Mouse (Mus musculus) lung, postnatal 0 days (tissue): ENCODE measurements around the gene Snrnp25. TPM values are rescaled to one million over a fixed set of nuclear protein-coding genes. Genes with fewer than 3 reads are reported as not detected.
A peak's percentile ranks its signal among the peaks of the same experiment; 100 is the strongest.

ENCODE experiments used
- ATAC-seq: fragments of 200-750 bp; cut with Nextera tagmentation; 2 replicates; pipeline ENCODE4 v1.8.0; 2017; ENCODE audit warnings: moderate library complexity
- DNase-seq: peaks from one replicate; pipeline ENCODE4 v3.0.0-alpha.2; 2016; ENCODE audit warnings: low spot score
- H3K27ac ChIP-seq: fragments of 300-500 bp; sonication (generic); 2 replicates; pipeline ENCODE4 v1.5.1; 2014; ENCODE audit warnings: antibody characterized with exemption, mild to moderate bottlenecking, low read length, mixed read lengths
- H3K27me3 ChIP-seq: fragments of 300-500 bp; sonication (generic); replicated peaks from 2 replicates; pipeline ENCODE4 v1.6.1; 2014; ENCODE audit warnings: low read length, mixed read lengths; ENCODE audit not compliant: insufficient read depth
- H3K36me3 ChIP-seq: fragments of 300-500 bp; sonication (generic); 2 replicates; pipeline ENCODE4 v1.6.1; 2014; ENCODE audit warnings: low read length, mixed read lengths; ENCODE audit not compliant: insufficient read depth
- H3K4me1 ChIP-seq: fragments of 300-500 bp; sonication (generic); 2 replicates; pipeline ENCODE4 v1.6.1; 2014; ENCODE audit warnings: antibody characterized with exemption, low read depth, low read length, mixed read lengths; ENCODE audit not compliant: insufficient read depth
- H3K4me2 ChIP-seq: fragments of 300-500 bp; sonication (generic); replicated peaks from 2 replicates; pipeline ENCODE4 v1.6.1; 2014; ENCODE audit warnings: low read depth, mild to moderate bottlenecking, low read length, moderate library complexity, mixed read lengths
- H3K4me3 ChIP-seq: fragments of 300-500 bp; sonication (generic); 2 replicates; pipeline ENCODE4 v1.5.1; 2014; ENCODE audit warnings: low read depth, low read length
- H3K9ac ChIP-seq: fragments of 300-500 bp; sonication (generic); replicated peaks from 2 replicates; pipeline ENCODE4 v1.6.1; 2014; ENCODE audit warnings: low read depth, mild to moderate bottlenecking
- H3K9me3 ChIP-seq: fragments of 300-500 bp; sonication (generic); 2 replicates; pipeline ENCODE4 v1.6.1; 2016; ENCODE audit warnings: low read length, mixed read lengths
- CTCF ChIP-seq: IDR thresholded peaks from 2 replicates; pipeline ENCODE4 v1.5.1; 2016; ENCODE audit warnings: antibody characterized with exemption, mild to moderate bottlenecking
- EP300 ChIP-seq: IDR thresholded peaks from 2 replicates; pipeline ENCODE4 v1.6.1; 2016; ENCODE audit warnings: antibody characterized with exemption, mild to moderate bottlenecking, control low read depth
- WGBS: fragments of 180-500 bp; shearing (Covaris S2); extraction: QIAGEN DNeasy Blood & Tissue Kit; methylation state at CpG from one replicate; pipeline ENCODE4 v1.1.7; 2014; 5-methylcytosine and 5-hydroxymethylcytosine counted together
- polyA plus RNA-seq: library from polyadenylated mRNA; unstranded; fragments of >200 nt; fragmentation: Nextera tagmentation; extraction: Ambion mirVana; gene quantifications from 2 replicates; pipeline ENCODE4 v1.2.1, GENCODE M21; 2015

Snrnp25 gene
- polyA plus RNA-seq, 1 experiment from 2014 or later: 18.9 TPM

DNA sequence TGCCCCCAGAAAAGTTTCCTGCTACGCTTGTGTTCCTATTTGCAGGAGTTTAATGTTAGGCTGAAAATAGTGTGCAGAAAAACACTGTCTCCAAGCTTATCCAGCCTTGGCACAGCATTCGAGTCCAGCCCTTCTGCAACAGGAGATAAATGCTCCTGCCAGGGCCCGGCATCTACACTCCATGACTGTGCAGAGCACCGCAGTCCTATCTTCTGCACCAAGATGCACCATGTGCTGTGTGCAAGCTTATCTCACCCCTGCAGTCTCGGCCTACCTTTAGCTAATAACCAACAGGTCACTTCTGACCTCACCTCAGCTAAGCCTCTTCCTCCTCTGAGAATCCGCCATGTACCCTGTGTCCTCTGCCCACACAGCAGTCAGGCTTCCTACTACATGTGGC lies 40.4 kb downstream of the Snrnp25 start:
- H3K27ac ChIP-seq: no peak overlapping the region
- TF ChIP-seq EP300 (peak; percentile 64; the same call in 1 of the 2 replicates), CTCF (no peak)

GRCm38 (mm10) chr11:32247068-32247467 lies 41.9 kb downstream of the Snrnp25 start:
- TF ChIP-seq EP300 (no peak), CTCF (peak; percentile 40)
- no peak for ATAC-seq
- no peak overlapping the region for H3K9ac ChIP-seq
- no peak overlapping the region for H3K4me3 ChIP-seq
- no peaks in the 10 kb centered on the region for H3K4me1 ChIP-seq
- H3K27ac ChIP-seq: no peak overlapping the region
- peaks cover 27% of the 10 kb centered on the region; the same call in 1 of the 2 replicates for H3K36me3 ChIP-seq
- H3K9me3 ChIP-seq: no peaks in the 10 kb centered on the region
- no peak overlapping the region for H3K4me2 ChIP-seq
- H3K27me3 ChIP-seq: no peaks in the 10 kb centered on the region
- DNase-seq: no peak

More for the DNA sequence above, 40.4 kb downstream of the Snrnp25 start:
- Histone ChIP-seq H3K9ac (no peak overlapping the region), H3K4me3 (no peak overlapping the region), H3K4me2 (no peak overlapping the region), H3K9me3 (no peaks in the 10 kb centered on the region), H3K4me1 (no peaks in the 10 kb centered on the region), H3K27me3 (no peaks in the 10 kb centered on the region), H3K36me3 (peaks cover 35% of the 10 kb centered on the region; the same call in 1 of the 2 replicates)
- 89% methylated on average over 6 of the region's 6 CpGs for WGBS
- ATAC-seq (peak; percentile 62), DNase-seq (no peak)

- peaks cover 28% of the 10 kb centered on the region for H3K36me3 ChIP-seq
- DNase-seq (no peak), ATAC-seq (no peak)
- no peak overlapping the region for H3K27ac ChIP-seq
- H3K27me3 ChIP-seq: no peaks in the 10 kb centered on the region
- WGBS: 79% methylated on average over 3 of the region's 3 CpGs
- H3K4me2 ChIP-seq: no peak overlapping the region
- TF ChIP-seq EP300 (no peak), CTCF (no peak)
- H3K4me3 ChIP-seq: no peak overlapping the region
- H3K9me3 ChIP-seq: no peaks in the 10 kb centered on the region
- H3K4me1 ChIP-seq: no peaks in the 10 kb centered on the region
- no peak overlapping the region for H3K9ac ChIP-seq
Observed at GRCm38 (mm10) chr11:32248350-32248749, 43.1 kb downstream of the Snrnp25 start.

DNA sequence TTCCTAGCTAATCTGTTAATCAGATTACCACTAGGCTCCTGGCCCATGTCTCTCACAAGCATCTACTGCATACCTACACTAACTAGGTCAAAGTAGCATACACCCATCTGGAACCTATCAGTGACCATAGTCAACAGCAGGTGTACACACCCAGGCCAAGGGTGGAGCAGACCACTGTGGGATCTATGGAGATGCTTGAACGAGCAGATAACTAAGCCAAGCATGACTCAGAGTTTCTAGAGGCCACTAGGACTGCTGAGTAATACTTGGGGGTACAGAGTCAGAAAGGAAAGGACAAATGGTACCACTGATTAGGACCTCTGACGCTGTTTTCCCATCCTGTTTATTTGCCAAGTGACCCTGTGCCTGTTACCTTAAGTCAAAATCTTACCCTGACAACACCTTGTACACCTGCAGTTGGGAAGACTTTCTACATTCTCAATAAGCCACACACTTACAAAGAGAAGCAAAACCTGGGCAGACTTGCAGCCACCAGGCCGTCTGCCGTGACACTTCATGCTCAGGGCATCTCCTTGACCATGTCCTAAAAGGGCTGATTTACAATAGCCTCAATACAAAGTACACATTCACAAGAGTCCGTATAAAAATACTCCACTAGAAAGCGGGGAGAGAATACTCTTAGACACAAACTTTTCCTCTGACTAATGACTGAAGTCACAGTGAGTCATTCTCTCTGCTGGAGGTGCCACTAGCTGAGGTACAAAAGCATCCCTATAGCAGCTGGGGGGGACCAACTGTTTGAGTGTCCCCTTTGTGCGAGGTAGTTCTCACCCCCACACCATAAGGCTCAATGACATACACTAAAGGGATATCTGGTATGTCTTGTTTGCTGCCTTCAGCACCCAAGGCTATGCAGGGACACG lies 45.9 kb downstream of the Snrnp25 start:
- Histone ChIP-seq H3K9ac (no peak overlapping the region), H3K4me3 (no peak overlapping the region), H3K4me2 (no peak overlapping the region), H3K9me3 (no peaks in the 10 kb centered on the region), H3K27ac (no peak overlapping the region), H3K27me3 (no peaks in the 10 kb centered on the region), H3K36me3 (peaks cover 32% of the 10 kb centered on the region), H3K4me1 (no peaks in the 10 kb centered on the region)
- peak; percentile 49 for ATAC-seq
- no peak for TF ChIP-seq CTCF
- TF ChIP-seq EP300: 0 out of 2 replicates have a peak, but pooled peaks have one; percentile 39
- WGBS: 82% methylated on average over 8 of the region's 8 CpGs
- DNase-seq: no peak

DNA sequence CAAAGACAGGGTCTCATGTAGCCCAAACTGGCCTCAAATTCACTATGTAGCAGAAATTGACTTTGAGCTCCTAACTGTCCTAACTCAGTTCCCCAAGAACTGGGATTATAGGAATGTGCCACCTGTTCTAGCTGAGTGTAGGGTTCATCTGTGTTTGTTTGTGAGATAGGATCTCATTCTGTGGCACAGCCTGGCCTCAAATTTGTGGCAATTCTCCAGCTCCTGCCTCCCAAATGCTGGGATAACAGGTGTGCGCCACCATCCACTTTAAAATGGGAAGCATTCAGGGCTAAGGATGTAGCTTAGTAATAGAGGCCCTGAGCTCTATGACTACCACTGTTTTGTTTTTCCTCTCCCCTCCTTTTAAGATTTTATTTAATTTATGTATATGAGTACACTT lies 47.9 kb downstream of the Snrnp25 start:
- Histone ChIP-seq H3K4me3 (no peak overlapping the region), H3K36me3 (peaks cover 18% of the 10 kb centered on the region), H3K9me3 (no peaks in the 10 kb centered on the region), H3K4me1 (no peaks in the 10 kb centered on the region), H3K27ac (no peak overlapping the region), H3K27me3 (no peaks in the 10 kb centered on the region), H3K4me2 (no peak overlapping the region), H3K9ac (no peak overlapping the region)
- WGBS: 89% methylated on average over 1 of the region's 1 CpGs
- ATAC-seq (no peak), DNase-seq (no peak)
- TF ChIP-seq EP300 (no peak), CTCF (no peak)

DNA sequence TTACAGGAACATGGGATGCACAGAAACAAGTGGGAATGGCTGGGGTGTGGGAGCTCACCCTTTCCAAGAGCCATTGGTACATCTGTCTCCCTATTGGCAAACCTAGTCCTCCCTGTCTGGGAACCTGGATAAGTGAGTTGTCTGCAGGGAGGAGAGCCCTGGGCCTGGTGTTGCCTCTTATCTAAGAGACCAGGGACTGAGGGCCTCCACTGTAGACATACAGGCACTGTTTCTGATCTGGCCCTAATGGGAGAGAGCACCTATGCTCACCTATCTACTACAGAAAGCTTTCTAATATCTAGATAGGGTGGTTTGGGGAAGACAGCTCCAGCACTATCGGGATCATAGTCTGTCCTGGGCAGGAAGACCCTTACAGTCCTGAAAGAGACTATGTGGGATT lies 50.9 kb downstream of the Snrnp25 start:
- DNase-seq (no peak), ATAC-seq (no peak)
- H3K27me3 ChIP-seq: no peaks in the 10 kb centered on the region
- H3K36me3 ChIP-seq: peaks cover 9% of the 10 kb centered on the region; the same call in 1 of the 2 replicates
- no peak overlapping the region for H3K4me3 ChIP-seq
- H3K4me2 ChIP-seq: no peak overlapping the region
- no peaks in the 10 kb centered on the region for H3K4me1 ChIP-seq
- H3K9ac ChIP-seq: no peak overlapping the region
- H3K27ac ChIP-seq: no peak overlapping the region
- TF ChIP-seq CTCF (no peak), EP300 (no peak)
- no peaks in the 10 kb centered on the region for H3K9me3 ChIP-seq
- 93% methylated on average over 1 of the region's 1 CpGs for WGBS
